Mouse (Mus musculus) neural tube, embryonic 11.5 days (tissue): ENCODE measurements around the gene Cxcl12. TPM values are rescaled to one million over a fixed set of nuclear protein-coding genes. Genes with fewer than 3 reads are reported as not detected.

ENCODE experiments used
- ATAC-seq: fragments of 200-750 bp; cut with Nextera tagmentation; 2 replicates; pipeline ENCODE4 v1.8.0; 2017; ENCODE audit warnings: moderate number of reproducible peaks, mild to moderate bottlenecking, moderate TSS enrichment, moderate library complexity; ENCODE audit not compliant: insufficient read depth, low FRiP score, low TSS enrichment
- DNase-seq: peaks from one replicate; pipeline ENCODE4 v3.0.0-alpha.2; 2015; ENCODE audit warnings: low spot score
- H3K27ac ChIP-seq: fragments of 300-500 bp; sonication (generic); 2 replicates; pipeline ENCODE4 v1.5.1; 2014; ENCODE audit warnings: low read depth, mild to moderate bottlenecking, low read length
- H3K27me3 ChIP-seq: fragments of 300-500 bp; sonication (generic); 2 replicates; pipeline ENCODE4 v1.6.1; 2014; ENCODE audit warnings: mild to moderate bottlenecking, low read length, mixed read lengths; ENCODE audit not compliant: control insufficient read depth, insufficient read depth
- H3K36me3 ChIP-seq: fragments of 300-500 bp; sonication (generic); 2 replicates; pipeline ENCODE4 v1.6.1; 2014; ENCODE audit warnings: mild to moderate bottlenecking, low read length, moderate library complexity, mixed read lengths; ENCODE audit not compliant: control insufficient read depth, insufficient read depth
- H3K4me1 ChIP-seq: fragments of 300-500 bp; sonication (generic); 2 replicates; pipeline ENCODE4 v1.6.1; 2014; ENCODE audit warnings: low read length, mixed read lengths; ENCODE audit not compliant: control insufficient read depth, insufficient read depth
- H3K4me2 ChIP-seq: fragments of 300-500 bp; sonication (generic); 2 replicates; pipeline ENCODE4 v1.6.1; 2014; ENCODE audit warnings: low read depth, mild to moderate bottlenecking, moderate library complexity
- H3K4me3 ChIP-seq: fragments of 300-500 bp; sonication (generic); 2 replicates; pipeline ENCODE4 v1.5.1; 2014; ENCODE audit warnings: low read depth, low read length
- H3K9ac ChIP-seq: fragments of 300-500 bp; sonication (generic); 2 replicates; pipeline ENCODE4 v1.6.1; 2014; ENCODE audit warnings: mild to moderate bottlenecking, low read length
- H3K9me3 ChIP-seq: fragments of 300-500 bp; sonication (generic); 2 replicates; pipeline ENCODE4 v1.6.1; 2016; ENCODE audit warnings: low read length; ENCODE audit not compliant: control insufficient read depth
- WGBS: fragments of 180-500 bp; shearing (Covaris S2); extraction: QIAGEN DNeasy Blood & Tissue Kit; methylation state at CpG from one replicate; pipeline ENCODE4 v1.1.7; 2014; 5-methylcytosine and 5-hydroxymethylcytosine counted together
- polyA plus RNA-seq: library from polyadenylated mRNA; unstranded; fragments of >200 nt; fragmentation: Nextera tagmentation; extraction: Ambion mirVana; gene quantifications from 2 replicates; pipeline ENCODE4 v1.2.1, GENCODE M21; 2014

Gene Cxcl12
- polyA plus RNA-seq, 1 experiment from 2014 or later: 93.2 TPM

DNA sequence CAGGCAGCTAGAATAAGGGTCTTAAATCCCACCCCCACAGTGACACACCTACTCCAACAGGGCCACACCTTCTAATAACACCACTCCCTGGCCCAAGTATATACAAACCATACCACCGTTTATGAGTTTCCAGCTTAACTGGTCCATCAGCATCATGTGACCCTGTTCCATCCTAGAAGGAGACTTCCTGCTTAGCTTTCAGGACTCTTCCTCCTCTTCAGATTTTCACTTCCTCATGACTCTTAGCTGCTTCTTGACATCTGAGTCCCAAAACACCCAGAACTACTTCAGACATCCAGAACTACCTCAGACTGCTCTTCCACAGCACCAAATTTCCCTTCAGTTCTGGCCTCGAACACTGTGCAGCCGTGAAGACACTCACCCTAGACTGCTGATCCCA, 22.1 kb downstream of the Cxcl12 start:
- H3K36me3 ChIP-seq: no peaks in the 10 kb centered on the region
- H3K9me3 ChIP-seq: no peaks in the 10 kb centered on the region
- H3K4me3 ChIP-seq: no peak overlapping the region
- no peak overlapping the region for H3K27ac ChIP-seq
- H3K4me1 ChIP-seq: no peaks in the 10 kb centered on the region
- WGBS: 88% methylated on average over 3 of the region's 3 CpGs
- DNase-seq (no peak), ATAC-seq (no peak)
- no peak overlapping the region for H3K4me2 ChIP-seq
- H3K27me3 ChIP-seq: no peaks in the 10 kb centered on the region
- no peak overlapping the region for H3K9ac ChIP-seq

GRCm38 (mm10) chr6:117191741-117192140, 23.4 kb downstream of the Cxcl12 start:
- no peak for ATAC-seq
- H3K9me3 ChIP-seq: no peaks in the 10 kb centered on the region
- H3K27me3 ChIP-seq: no peaks in the 10 kb centered on the region
- DNase-seq: no peak
- H3K4me2 ChIP-seq: no peak overlapping the region
- no peak overlapping the region for H3K4me3 ChIP-seq
- H3K4me1 ChIP-seq: no peaks in the 10 kb centered on the region
- H3K9ac ChIP-seq: no peak overlapping the region
- H3K27ac ChIP-seq: no peak overlapping the region
- WGBS: 84% methylated on average over 6 of the region's 6 CpGs
- no peaks in the 10 kb centered on the region for H3K36me3 ChIP-seq

DNA sequence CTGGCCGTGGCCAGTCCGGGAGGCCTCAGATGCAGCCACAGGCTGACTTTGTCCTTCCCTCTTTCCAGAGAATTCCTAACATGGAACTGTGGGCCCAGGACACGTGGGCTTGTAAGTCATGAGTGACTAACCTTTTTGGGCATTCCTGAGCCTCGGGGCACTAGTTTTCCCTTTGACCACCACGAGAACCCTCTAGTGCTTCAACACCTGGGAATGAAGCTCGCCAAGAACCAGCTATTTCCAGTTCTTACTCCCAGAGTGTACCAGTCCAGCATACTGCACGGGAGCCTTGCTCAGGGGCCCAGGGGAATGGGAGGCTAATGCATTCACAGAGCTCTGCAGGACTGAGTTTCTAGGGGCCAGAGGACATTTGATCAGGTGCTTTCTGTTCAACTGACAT, 24.3 kb downstream of the Cxcl12 start:
- ATAC-seq: no peak

DNA sequence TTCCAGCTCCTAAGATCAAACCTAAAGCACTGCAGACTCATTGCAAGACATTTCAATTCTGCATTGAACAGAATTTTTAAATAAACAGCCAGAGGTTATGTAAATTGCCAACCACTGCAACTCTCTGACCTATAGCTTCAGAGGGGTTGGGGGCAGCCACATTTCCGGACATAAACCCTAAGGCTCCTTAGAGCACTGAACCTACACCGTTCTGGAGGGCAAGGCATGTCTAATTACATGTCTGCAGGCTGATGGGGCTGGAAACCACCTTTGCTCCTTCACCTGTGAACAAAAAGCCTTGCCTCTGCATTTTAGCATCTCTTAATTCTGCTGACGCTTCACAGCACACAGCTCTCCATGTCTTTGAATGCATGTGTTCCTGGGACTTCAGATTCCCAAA, 26.9 kb downstream of the Cxcl12 start:
- 88% methylated on average over 3 of the region's 3 CpGs for WGBS
- no peak for DNase-seq

More for the DNA sequence above, 24.3 kb downstream of the Cxcl12 start:
- Histone ChIP-seq H3K4me2 (no peak overlapping the region), H3K9me3 (no peaks in the 10 kb centered on the region), H3K9ac (no peak overlapping the region), H3K27ac (no peak overlapping the region), H3K4me3 (no peak overlapping the region), H3K36me3 (no peaks in the 10 kb centered on the region), H3K27me3 (no peaks in the 10 kb centered on the region), H3K4me1 (no peaks in the 10 kb centered on the region)
- WGBS: 88% methylated on average over 7 of the region's 7 CpGs
- no peak for DNase-seq

DNA sequence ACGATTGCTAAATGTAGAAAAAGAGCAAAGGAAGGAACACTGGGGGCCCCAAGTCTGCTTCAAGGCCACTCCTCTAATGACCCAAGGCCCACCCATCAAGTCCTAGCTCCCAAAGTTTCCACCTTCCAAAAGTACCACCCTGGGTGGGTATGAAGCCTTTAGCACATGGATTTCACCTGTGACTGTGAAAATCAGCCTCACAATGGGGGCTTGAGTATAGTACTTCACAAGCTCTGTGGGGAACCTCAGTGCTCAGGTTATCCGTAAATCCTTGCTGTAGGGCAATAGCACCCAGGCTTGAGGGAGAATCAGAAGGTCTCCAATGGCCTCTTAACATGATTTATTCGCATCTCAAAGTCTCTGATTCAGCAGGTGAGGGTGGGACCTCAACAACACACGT, 30.5 kb downstream of the Cxcl12 start:
- ATAC-seq (no peak), DNase-seq (no peak)
- Histone ChIP-seq H3K9ac (no peak overlapping the region), H3K36me3 (no peaks in the 10 kb centered on the region), H3K4me1 (no peaks in the 10 kb centered on the region), H3K9me3 (no peaks in the 10 kb centered on the region), H3K4me3 (no peak overlapping the region), H3K27ac (no peak overlapping the region), H3K4me2 (no peak overlapping the region), H3K27me3 (no peaks in the 10 kb centered on the region)
- 69% methylated on average over 4 of the region's 4 CpGs for WGBS

More for the DNA sequence above, 26.9 kb downstream of the Cxcl12 start:
- no peak overlapping the region for H3K4me2 ChIP-seq
- H3K4me1 ChIP-seq: no peaks in the 10 kb centered on the region
- no peaks in the 10 kb centered on the region for H3K36me3 ChIP-seq
- H3K9me3 ChIP-seq: no peaks in the 10 kb centered on the region
- no peak overlapping the region for H3K4me3 ChIP-seq
- no peak overlapping the region for H3K27ac ChIP-seq
- no peaks in the 10 kb centered on the region for H3K27me3 ChIP-seq
- no peak overlapping the region for H3K9ac ChIP-seq
- no peak for ATAC-seq

- 52% methylated on average over 2 of the region's 2 CpGs for WGBS
- no peak overlapping the region for H3K4me3 ChIP-seq
- H3K27ac ChIP-seq: no peak overlapping the region
- no peaks in the 10 kb centered on the region for H3K27me3 ChIP-seq
- no peaks in the 10 kb centered on the region for H3K36me3 ChIP-seq
- ATAC-seq (no peak), DNase-seq (no peak)
- H3K4me2 ChIP-seq: no peak overlapping the region
- no peaks in the 10 kb centered on the region for H3K4me1 ChIP-seq
- H3K9me3 ChIP-seq: no peaks in the 10 kb centered on the region
- H3K9ac ChIP-seq: no peak overlapping the region
Observed at GRCm38 (mm10) chr6:117199718-117200117, 31.4 kb downstream of the Cxcl12 start.

DNA sequence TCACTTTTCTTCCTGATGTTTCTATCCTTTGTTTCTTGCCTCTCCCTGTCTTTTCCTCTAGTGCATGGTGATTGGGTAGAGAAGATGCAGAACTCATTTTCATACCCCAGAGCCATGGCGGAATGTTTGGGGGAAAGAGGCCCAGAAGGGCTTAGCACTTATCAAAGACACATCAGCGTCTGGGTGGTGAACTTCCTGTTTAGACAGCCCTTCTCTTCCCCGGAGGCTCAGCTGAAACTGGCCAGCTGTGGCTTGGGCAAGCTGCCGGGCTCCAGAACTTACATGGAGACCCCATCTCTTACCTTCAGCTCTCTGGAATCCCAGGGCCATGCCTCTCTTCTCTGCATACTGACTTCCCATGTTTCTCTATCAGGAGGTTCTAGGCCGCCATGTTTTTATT, 32.6 kb downstream of the Cxcl12 start:
- H3K4me3 ChIP-seq: no peak overlapping the region
- no peak overlapping the region for H3K9ac ChIP-seq
- WGBS: 65% methylated on average over 5 of the region's 5 CpGs
- no peak for ATAC-seq
- no peak overlapping the region for H3K27ac ChIP-seq
- DNase-seq: no peak
- H3K9me3 ChIP-seq: no peaks in the 10 kb centered on the region
- no peaks in the 10 kb centered on the region for H3K36me3 ChIP-seq
- no peaks in the 10 kb centered on the region for H3K27me3 ChIP-seq
- no peaks in the 10 kb centered on the region for H3K4me1 ChIP-seq
- no peak overlapping the region for H3K4me2 ChIP-seq

DNA sequence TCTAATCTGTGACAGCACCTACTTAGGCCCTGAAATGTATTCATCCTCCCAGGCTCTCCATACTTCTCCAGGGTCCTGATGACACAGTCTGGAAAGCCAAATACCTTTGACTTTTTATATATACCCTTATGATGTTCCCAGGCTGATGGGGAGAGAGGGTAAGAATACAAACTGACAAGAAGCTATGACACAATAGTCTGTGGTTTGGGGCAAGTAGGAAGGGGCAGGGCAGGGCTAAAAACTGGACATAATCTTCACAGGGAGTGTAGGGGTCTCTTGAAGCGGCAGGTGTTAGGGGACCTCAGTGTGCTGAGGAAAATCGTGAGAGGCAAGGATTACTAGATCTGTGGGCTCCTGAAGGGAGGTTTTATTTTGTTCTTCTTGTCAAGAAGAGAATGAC, 33.1 kb downstream of the Cxcl12 start:
- H3K27me3 ChIP-seq: no peaks in the 10 kb centered on the region
- DNase-seq: no peak
- H3K4me2 ChIP-seq: no peak overlapping the region
- H3K9me3 ChIP-seq: no peaks in the 10 kb centered on the region
- 84% methylated on average over 2 of the region's 2 CpGs for WGBS
- H3K4me1 ChIP-seq: no peaks in the 10 kb centered on the region
- ATAC-seq: no peak
- H3K36me3 ChIP-seq: no peaks in the 10 kb centered on the region
- no peak overlapping the region for H3K4me3 ChIP-seq
- no peak overlapping the region for H3K9ac ChIP-seq
- no peak overlapping the region for H3K27ac ChIP-seq

GRCm38 (mm10) chr6:117201859-117202258, 33.5 kb downstream of the Cxcl12 start:
- H3K9ac ChIP-seq: no peak overlapping the region

More at GRCm38 (mm10) chr6:117201859-117202258, 33.5 kb downstream of the Cxcl12 start:
- WGBS: 88% methylated on average over 8 of the region's 8 CpGs
- H3K4me2 ChIP-seq: no peak overlapping the region
- no peak overlapping the region for H3K27ac ChIP-seq
- H3K27me3 ChIP-seq: no peaks in the 10 kb centered on the region
- H3K9me3 ChIP-seq: no peaks in the 10 kb centered on the region
- DNase-seq (no peak), ATAC-seq (no peak)
- no peak overlapping the region for H3K4me3 ChIP-seq
- no peaks in the 10 kb centered on the region for H3K4me1 ChIP-seq
- H3K36me3 ChIP-seq: no peaks in the 10 kb centered on the region
